Mouse (Mus musculus): ENCODE data around the gene Cmbl.

GRCm38 (mm10) chr15:31590176-31590575, 25.0 kb downstream of the Cmbl start:
- no peak for TF ChIP-seq CTCF (IDR thresholded peaks at IDR 0.05; ENCODE audit: borderline replicate concordance, control insufficient read depth, extremely low read depth, insufficient read depth, low read length, poor library complexity)
- no peak for TF ChIP-seq POLR2A (IDR thresholded peaks at IDR 0.05; ENCODE audit: control insufficient read depth, extremely low read depth, insufficient read depth, low read length, poor library complexity)

Data from thymus, adult 2 months (tissue).